Mouse (Mus musculus) bone marrow, adult 2 months (tissue): ENCODE data around the gene Cacna1c.

Experiments used
- CTCF ChIP-seq: fragments of 200-500 bp; IDR thresholded peaks from 2 replicates; pipeline ENCODE4 v1.5.1; 2011; ENCODE audit warnings: low read length, control low read depth; ENCODE audit not compliant: control insufficient read depth, insufficient read depth
- POLR2A ChIP-seq: fragments of 200-500 bp; IDR thresholded peaks from 2 replicates; pipeline ENCODE4 v1.6.1; 2011; ENCODE audit warnings: low read depth, mild to moderate bottlenecking, control low read depth, low read length, borderline replicate concordance; ENCODE audit not compliant: control insufficient read depth

DNA sequence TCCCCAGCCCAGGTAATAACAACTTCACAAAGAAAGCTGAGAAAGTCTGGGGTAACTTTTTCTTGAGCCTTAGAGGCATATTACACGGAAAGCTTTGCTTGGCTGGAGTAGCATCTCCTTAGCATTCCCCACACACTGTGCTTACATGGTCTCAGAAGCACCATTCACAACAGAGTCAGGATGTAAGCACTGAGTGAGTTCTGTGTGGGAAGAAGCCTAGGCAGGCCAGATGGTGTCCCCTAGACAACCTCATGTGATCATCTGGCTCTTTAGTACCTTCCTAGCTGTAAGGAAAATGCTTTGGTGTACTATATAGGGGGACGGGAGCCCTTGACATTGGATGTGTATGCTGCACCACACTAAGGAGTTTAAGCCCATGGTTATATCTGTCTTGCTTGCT, 563.7 kb downstream of the Cacna1c start:
- no peak for TF ChIP-seq CTCF
- TF ChIP-seq POLR2A: no peak
